Mouse (Mus musculus) embryonic fibroblast, embryonic 13.5 days (primary cell): ENCODE data around the gene S100a7a.

ENCODE experiments used
- CTCF ChIP-seq: IDR thresholded peaks from 2 replicates; pipeline ENCODE4 v1.5.1; 2011; ENCODE audit warnings: mild to moderate bottlenecking, control low read depth, low read length, moderate library complexity, borderline replicate concordance; ENCODE audit not compliant: insufficient read depth
- POLR2A ChIP-seq: IDR thresholded peaks from 2 replicates; pipeline ENCODE4 v1.6.1; 2011; ENCODE audit warnings: low read depth, mild to moderate bottlenecking, control low read depth, low read length, moderate library complexity

- TF ChIP-seq CTCF (no peak), POLR2A (peak; percentile 45)
Measured at GRCm38 (mm10) chr3:90614611-90615251, 39.1 kb upstream of the S100a7a start.
